Mouse (Mus musculus) forebrain, postnatal 0 days (tissue): ENCODE measurements around the gene Rmnd5b. TPM values are rescaled to one million over a fixed set of nuclear protein-coding genes. Genes with fewer than 3 reads are reported as not detected.
"Not testable (repeated sequence)": the region's sequence is repeated elsewhere in the genome, so short reads cannot be mapped to it uniquely, and the experiment has no call there.

Experiments
- ATAC-seq: fragments of 200-750 bp; cut with Nextera tagmentation; 2 replicates; pipeline ENCODE4 v1.8.0; 2017; ENCODE audit warnings: mild to moderate bottlenecking, moderate library complexity
- DNase-seq: peaks from one replicate; pipeline ENCODE4 v3.0.0-alpha.2; 2015
- H3K27ac ChIP-seq: fragments of 300-500 bp; sonication (generic); 2 replicates; pipeline ENCODE4 v1.5.1; 2014; ENCODE audit warnings: low read depth, mild to moderate bottlenecking, antibody characterized with exemption, low read length, moderate library complexity, mixed read lengths
- H3K27me3 ChIP-seq: fragments of 300-500 bp; sonication (generic); 2 replicates; pipeline ENCODE4 v1.6.1; 2014; ENCODE audit warnings: mild to moderate bottlenecking, low read length, mixed read lengths; ENCODE audit not compliant: insufficient read depth
- H3K36me3 ChIP-seq: fragments of 300-500 bp; sonication (generic); 2 replicates; pipeline ENCODE4 v1.6.1; 2014; ENCODE audit warnings: mild to moderate bottlenecking, moderate library complexity; ENCODE audit not compliant: insufficient read depth
- H3K4me1 ChIP-seq: fragments of 300-500 bp; sonication (generic); 2 replicates; pipeline ENCODE4 v1.6.1; 2014; ENCODE audit warnings: antibody characterized with exemption; ENCODE audit not compliant: insufficient read depth
- H3K4me2 ChIP-seq: fragments of 300-500 bp; sonication (generic); 2 replicates; pipeline ENCODE4 v1.6.1; 2014; ENCODE audit warnings: low read depth, mild to moderate bottlenecking, moderate library complexity
- H3K4me3 ChIP-seq: fragments of 300-500 bp; sonication (generic); 2 replicates; pipeline ENCODE4 v1.5.1; 2014; ENCODE audit warnings: low read depth, low read length, mixed read lengths
- H3K9ac ChIP-seq: fragments of 300-500 bp; sonication (generic); 2 replicates; pipeline ENCODE4 v1.6.1; 2014; ENCODE audit warnings: mild to moderate bottlenecking
- H3K9me3 ChIP-seq: fragments of 300-500 bp; sonication (generic); 2 replicates; pipeline ENCODE4 v1.6.1; 2016; ENCODE audit warnings: low read length
- CTCF ChIP-seq: sonication (generic); IDR thresholded peaks from 2 replicates; pipeline ENCODE4 v1.5.1; 2016; ENCODE audit warnings: antibody characterized with exemption, control low read depth, low read depth
- WGBS: fragments of 180-500 bp; shearing (Covaris S2); extraction: QIAGEN DNeasy Blood & Tissue Kit; methylation state at CpG from one replicate; pipeline ENCODE4 v1.1.7; 2014; 5-methylcytosine and 5-hydroxymethylcytosine counted together
- polyA plus RNA-seq: library from polyadenylated mRNA; unstranded; fragments of >200 nt; fragmentation: Nextera tagmentation; extraction: Ambion mirVana; gene quantifications from 2 replicates; pipeline ENCODE4 v1.2.1, GENCODE M21; 2015
- total RNA-seq: library from RNA; depleted of rRNA; stranded (reverse); fragments of >200 nt; gene quantifications from 2 replicates; pipeline ENCODE4 v1.2.3, GENCODE M21; 2014

Gene Rmnd5b
- total and polyA plus RNA-seq, 2 experiments from 2014 or later, result 70.7 to 74.4 TPM

DNA sequence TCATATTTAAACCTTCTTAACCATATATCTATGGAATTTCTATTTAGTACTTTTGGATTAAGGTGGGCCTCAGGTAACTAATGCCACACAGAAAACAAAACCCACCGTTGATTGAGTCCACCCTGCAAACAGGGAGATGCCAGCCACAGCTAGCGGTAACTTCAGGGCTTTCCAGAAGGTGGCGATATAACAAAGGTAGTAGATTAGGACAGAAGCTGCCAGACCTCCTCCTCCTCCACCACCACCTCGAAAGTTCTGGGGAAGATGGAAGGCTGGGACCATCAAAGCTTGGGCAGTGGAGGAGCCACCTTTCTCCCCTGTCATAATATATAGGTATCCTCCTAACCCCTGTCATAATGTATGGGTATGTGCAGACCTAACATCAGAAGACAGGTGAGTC lies 18.0 kb downstream of the Rmnd5b start:
- DNase-seq (peak; percentile 66), ATAC-seq (no peak)
- Histone ChIP-seq H3K36me3 (peaks cover 8% of the 10 kb centered on the region; the same call in 1 of the 2 replicates), H3K9ac (no peak overlapping the region), H3K27me3 (no peaks in the 10 kb centered on the region), H3K4me3 (no peak overlapping the region), H3K9me3 (no peaks in the 10 kb centered on the region), H3K27ac (no peak overlapping the region), H3K4me2 (no peak overlapping the region), H3K4me1 (0 out of 2 replicates have a peak, but pooled peaks cover 3% of the 10 kb centered on the region)
- under 1% methylated on average over 4 of the region's 4 CpGs for WGBS
- peak; percentile 79 for TF ChIP-seq CTCF

DNA sequence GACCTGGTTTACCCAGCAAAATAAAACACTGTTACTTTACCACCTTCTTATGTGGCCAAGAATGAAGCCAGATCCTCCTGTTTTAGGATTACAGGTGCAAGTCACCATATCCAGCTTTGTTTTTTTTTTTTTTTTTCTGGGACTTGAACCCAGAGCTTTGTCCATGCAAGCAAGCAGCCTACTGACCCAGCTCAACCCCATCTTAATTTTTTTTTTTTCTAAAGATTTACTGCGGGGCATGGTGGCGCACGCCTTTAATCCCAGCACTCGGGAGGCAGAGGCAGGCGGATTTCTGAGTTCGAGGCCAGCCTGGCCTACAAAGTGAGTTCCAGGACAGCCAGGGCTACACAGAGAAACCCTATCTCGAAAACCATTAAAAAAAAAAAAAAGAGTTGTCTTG lies 19.6 kb downstream of the Rmnd5b start:
- WGBS, result 92% methylated on average over 7 of the region's 7 CpGs
- not testable (repeated sequence) for H3K4me1 ChIP-seq, H3K4me3 ChIP-seq, H3K27me3 ChIP-seq, H3K9ac ChIP-seq, H3K36me3 ChIP-seq, DNase-seq, H3K27ac ChIP-seq, H3K9me3 ChIP-seq, ATAC-seq
- peak overlapping the region; percentile 51 for H3K4me2 ChIP-seq

DNA sequence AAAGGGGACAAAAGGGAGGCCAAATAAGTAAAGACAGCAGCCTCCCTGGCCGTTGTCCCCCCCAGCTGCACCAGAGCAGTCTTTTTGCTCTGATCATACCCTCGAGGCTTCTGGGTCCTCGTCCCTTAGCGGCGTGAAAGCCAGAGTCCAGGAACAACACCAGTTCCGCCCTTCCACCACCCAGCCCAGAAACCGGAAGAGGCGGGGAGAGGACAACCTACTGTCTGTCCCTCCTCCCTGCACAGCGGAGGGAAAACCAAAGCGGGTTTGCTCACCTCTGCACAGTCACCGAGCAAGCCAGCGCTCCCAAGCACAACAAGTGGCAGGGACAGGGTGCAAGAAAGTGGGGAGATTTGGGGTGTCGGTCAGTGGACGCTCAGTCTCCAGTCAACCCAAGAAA lies 20.1 kb downstream of the Rmnd5b start:
- ATAC-seq (no peak), DNase-seq (no peak)
- H3K9ac ChIP-seq, result peak overlapping the region; percentile 47
- H3K4me1 ChIP-seq, result 0 out of 2 replicates have a peak, but pooled peaks cover 3% of the 10 kb centered on the region
- WGBS, result 7% methylated on average over 14 of the region's 14 CpGs
- no peak for TF ChIP-seq CTCF
- H3K9me3 ChIP-seq, result no peaks in the 10 kb centered on the region
- H3K27ac ChIP-seq, result 0 out of 2 replicates have a peak overlapping the region, but pooled peaks have one; percentile 15
- H3K4me3 ChIP-seq, result peak overlapping the region; percentile 27
- H3K27me3 ChIP-seq, result no peaks in the 10 kb centered on the region
- H3K4me2 ChIP-seq, result peak overlapping the region; percentile 51
- H3K36me3 ChIP-seq, result no peaks in the 10 kb centered on the region

DNA sequence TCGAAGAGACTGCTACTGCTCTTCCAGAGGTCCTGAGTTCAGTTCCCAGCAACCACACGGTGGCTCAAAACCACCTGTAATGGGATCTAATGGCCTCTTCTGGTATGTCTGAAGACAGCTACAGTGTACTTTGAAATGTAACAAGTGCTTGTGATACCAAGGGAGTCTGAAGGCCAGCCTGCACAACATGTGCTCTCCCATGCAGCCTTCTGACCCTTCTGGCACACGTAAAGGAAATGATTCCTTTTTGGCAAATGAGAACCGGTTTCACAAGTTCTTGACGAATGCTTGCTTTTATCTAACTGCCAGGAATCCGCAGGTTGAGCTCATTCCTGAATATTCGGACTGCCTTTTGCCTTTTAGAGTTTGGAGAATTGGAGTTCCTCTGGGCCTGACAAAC lies 20.6 kb downstream of the Rmnd5b start:
- peak overlapping the region; percentile 51 for H3K4me2 ChIP-seq
- TF ChIP-seq CTCF, result no peak
- H3K4me1 ChIP-seq, result 0 out of 2 replicates have a peak, but pooled peaks cover 3% of the 10 kb centered on the region
- H3K27ac ChIP-seq, result no peak overlapping the region
- ATAC-seq (no peak), DNase-seq (no peak)
- H3K4me3 ChIP-seq, result peak overlapping the region; percentile 27; the same call in 1 of the 2 replicates
- H3K27me3 ChIP-seq, result no peaks in the 10 kb centered on the region
- H3K9me3 ChIP-seq, result no peaks in the 10 kb centered on the region
- H3K9ac ChIP-seq, result peak overlapping the region; percentile 47
- WGBS, result 52% methylated on average over 7 of the region's 7 CpGs
- H3K36me3 ChIP-seq, result no peaks in the 10 kb centered on the region

DNA sequence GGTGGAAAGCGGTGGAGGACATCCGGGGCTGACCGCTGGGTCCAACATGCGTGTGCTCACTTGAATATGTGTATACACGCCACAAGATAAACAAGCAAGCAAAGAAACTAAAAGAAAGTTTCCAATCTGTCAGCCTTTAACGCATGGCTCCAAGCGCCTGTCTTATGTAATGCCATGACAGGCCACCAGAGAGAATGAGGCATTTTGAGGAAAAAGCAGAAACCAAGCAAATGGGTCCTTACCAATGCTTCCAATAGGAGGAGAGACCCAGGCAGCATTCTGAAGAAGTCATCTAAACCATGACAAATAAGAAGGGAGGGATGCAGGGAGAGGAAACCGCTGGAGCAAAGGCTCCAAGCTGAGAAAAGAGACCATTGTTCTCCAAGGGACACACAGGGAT lies 21.4 kb downstream of the Rmnd5b start:
- Histone ChIP-seq H3K27me3 (no peaks in the 10 kb centered on the region), H3K4me3 (no peak overlapping the region), H3K36me3 (no peaks in the 10 kb centered on the region), H3K27ac (no peak overlapping the region), H3K9ac (no peak overlapping the region), H3K4me2 (no peak overlapping the region), H3K9me3 (no peaks in the 10 kb centered on the region), H3K4me1 (0 out of 2 replicates have a peak, but pooled peaks cover 3% of the 10 kb centered on the region)
- DNase-seq (no peak), ATAC-seq (no peak)
- WGBS, result 80% methylated on average over 8 of the region's 8 CpGs
- peak; percentile 12; the same call in 1 of the 2 replicates for TF ChIP-seq CTCF

DNA sequence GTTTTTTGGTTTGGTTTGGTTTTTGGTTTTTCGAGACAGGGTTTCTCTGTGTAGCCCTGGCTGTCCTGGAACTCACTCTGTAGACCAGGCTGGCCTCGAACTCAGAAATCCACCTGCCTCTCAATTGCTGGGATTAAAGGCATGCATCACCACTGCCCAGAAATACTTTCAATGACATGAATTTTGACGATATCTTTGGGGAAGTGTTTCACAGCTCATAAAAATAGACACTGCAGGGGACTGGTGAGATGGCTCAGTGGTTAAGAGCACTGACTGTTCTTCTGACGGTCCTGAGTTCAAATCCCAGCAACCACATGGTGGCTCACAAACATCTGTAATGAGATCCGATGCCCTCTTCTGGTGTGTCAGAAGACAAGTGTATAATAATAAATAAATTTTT lies 25.8 kb downstream of the Rmnd5b start:
- H3K4me1 ChIP-seq, H3K9me3 ChIP-seq, H3K27ac ChIP-seq, ATAC-seq, H3K9ac ChIP-seq, H3K4me3 ChIP-seq, H3K27me3 ChIP-seq, DNase-seq, H3K4me2 ChIP-seq, H3K36me3 ChIP-seq: not testable (repeated sequence)
- 90% methylated on average over 5 of the region's 5 CpGs for WGBS

DNA sequence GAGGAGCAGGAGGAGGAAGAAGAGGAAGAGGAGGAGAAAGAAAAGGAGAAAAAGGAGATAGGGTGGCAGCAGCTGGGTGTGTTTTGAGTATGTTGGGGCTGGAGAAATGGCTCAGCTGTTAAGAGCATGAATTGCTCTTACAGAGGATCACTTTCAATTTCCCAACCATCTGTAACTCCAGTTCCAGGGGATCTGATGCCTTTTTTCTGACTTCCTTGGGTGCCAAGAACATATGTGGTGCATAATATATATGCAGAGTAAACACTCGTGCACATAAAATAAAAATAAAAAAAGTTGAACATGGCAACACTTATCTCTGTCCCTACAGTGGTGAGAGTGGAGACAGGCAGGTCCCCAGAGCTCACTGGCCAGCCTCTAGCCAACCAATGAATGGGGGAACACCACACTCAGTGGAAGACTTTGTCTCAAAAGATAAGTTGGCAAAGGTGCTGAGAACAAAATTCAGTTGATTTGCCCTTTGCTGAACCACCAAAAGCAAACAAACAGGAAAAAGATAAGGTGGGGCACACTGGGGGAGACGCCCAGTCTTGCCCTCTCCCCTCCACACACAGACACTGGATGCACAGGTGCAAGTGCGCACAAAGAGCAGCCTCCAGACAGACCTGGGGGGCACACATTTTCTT lies 26.3 kb downstream of the Rmnd5b start:
- 77% methylated on average over 3 of the region's 3 CpGs for WGBS
- 0 out of 2 replicates have a peak, but pooled peaks cover 10% of the 10 kb centered on the region for H3K4me1 ChIP-seq
- H3K4me3 ChIP-seq, result no peak overlapping the region
- H3K4me2 ChIP-seq, result no peak overlapping the region
- peaks cover 5% of the 10 kb centered on the region; the same call in 1 of the 2 replicates for H3K36me3 ChIP-seq
- H3K27ac ChIP-seq, result no peak overlapping the region
- H3K27me3 ChIP-seq, result no peaks in the 10 kb centered on the region
- TF ChIP-seq CTCF, result no peak
- no peak for ATAC-seq
- no peak overlapping the region for H3K9ac ChIP-seq
- H3K9me3 ChIP-seq, result no peaks in the 10 kb centered on the region
- DNase-seq, result no peak
